Mouse (Mus musculus) myocyte (in vitro differentiated cells): ENCODE measurements around the gene Itgal.

ENCODE experiments used
- CEBPB ChIP-seq: IDR thresholded peaks from 2 replicates; pipeline ENCODE4 v1.6.1; 2011; ENCODE audit warnings: mild to moderate bottlenecking, moderate library complexity; ENCODE audit not compliant: poor library complexity, insufficient read depth, severe bottlenecking
- E2F4 ChIP-seq: IDR thresholded peaks from one replicate; pipeline ENCODE4 v1.6.1; 2011; ENCODE audit warnings: mild to moderate bottlenecking, control low read depth, moderate library complexity; ENCODE audit not compliant: insufficient read depth
- MAX ChIP-seq: IDR thresholded peaks from one replicate; pipeline ENCODE4 v1.6.1; 2011; ENCODE audit warnings: low read depth, mild to moderate bottlenecking, control low read depth
- MYOD1 ChIP-seq, 3 experiments: IDR thresholded peaks; one replicate each; pipeline ENCODE4 v1.6.1; 2011; ENCODE audit warnings: control low read depth in 2 of 3, low read depth in 2 of 3, mild to moderate bottlenecking in 2 of 3, moderate library complexity in 1 of 3; ENCODE audit not compliant: insufficient read length in 2 of 3, control insufficient read depth in 1 of 3
- MYOG ChIP-seq, 3 experiments: IDR thresholded peaks; one replicate each; pipeline ENCODE4 v1.6.1; 2011; ENCODE audit warnings: control low read depth in 2 of 3, low read depth in 2 of 3, mild to moderate bottlenecking in 2 of 3; ENCODE audit not compliant: insufficient read length in 2 of 3, control insufficient read depth in 1 of 3, insufficient read depth in 1 of 3
- POLR2A ChIP-seq: IDR thresholded peaks from one replicate; pipeline ENCODE4 v1.6.1; 2011; ENCODE audit warnings: low read depth, mild to moderate bottlenecking, control low read depth, moderate library complexity; ENCODE audit not compliant: insufficient read length
- SRF ChIP-seq: IDR thresholded peaks from one replicate; pipeline ENCODE4 v1.6.1; 2011; ENCODE audit warnings: low read depth; ENCODE audit not compliant: control insufficient read depth, insufficient read length
- TCF12 ChIP-seq: IDR thresholded peaks from one replicate; pipeline ENCODE4 v1.6.1; 2011; ENCODE audit warnings: mild to moderate bottlenecking, control low read depth; ENCODE audit not compliant: poor library complexity, insufficient read depth, severe bottlenecking
- USF1 ChIP-seq: IDR thresholded peaks from one replicate; pipeline ENCODE4 v1.6.1; 2011; ENCODE audit warnings: low read depth, mild to moderate bottlenecking, control low read depth, moderate library complexity

GRCm38 (mm10) chr7:127361449-127361848 lies 65.4 kb downstream of the Itgal start:
- no peak for TF ChIP-seq MAX
- no peak for TF ChIP-seq MYOG (IDR thresholded peaks at IDR 0.05; ENCODE audit: control insufficient read depth in 1 of 3, insufficient read depth in 1 of 3, insufficient read length in 2 of 3, low read depth in 2 of 3)
- no peak for TF ChIP-seq TCF12
- TF ChIP-seq USF1 = no peak
- no peak for TF ChIP-seq POLR2A
- TF ChIP-seq E2F4 = no peak
- no peak for TF ChIP-seq SRF
- TF ChIP-seq CEBPB = no peak
- TF ChIP-seq MYOD1 (IDR thresholded peaks at IDR 0.05; ENCODE audit: control insufficient read depth in 1 of 3, insufficient read length in 2 of 3, low read depth in 2 of 3) = no peak
